Mouse (Mus musculus) kidney, adult 2 months (tissue): ENCODE data around the gene Cdkn2aip.

ENCODE experiments used
- CTCF ChIP-seq: fragments of 200-500 bp; conservative IDR thresholded peaks from 2 replicates; pipeline ENCODE4 v1.5.1; 2011; ENCODE audit warnings: low read depth, mild to moderate bottlenecking, control low read depth, low read length, moderate library complexity, mixed read lengths; ENCODE audit not compliant: insufficient read depth, insufficient read length
- POLR2A ChIP-seq: fragments of 200-500 bp; IDR thresholded peaks from one replicate; pipeline ENCODE4 v1.6.1; 2011; ENCODE audit warnings: low read depth, low read length, control low read depth

GRCm38 (mm10) chr8:47684441-47684840 is 29.3 kb downstream of the Cdkn2aip start:
- TF ChIP-seq CTCF (no peak), POLR2A (no peak)
